Mouse (Mus musculus): Measurements from ENCODE around the gene 2010111I01Rik.

DNA sequence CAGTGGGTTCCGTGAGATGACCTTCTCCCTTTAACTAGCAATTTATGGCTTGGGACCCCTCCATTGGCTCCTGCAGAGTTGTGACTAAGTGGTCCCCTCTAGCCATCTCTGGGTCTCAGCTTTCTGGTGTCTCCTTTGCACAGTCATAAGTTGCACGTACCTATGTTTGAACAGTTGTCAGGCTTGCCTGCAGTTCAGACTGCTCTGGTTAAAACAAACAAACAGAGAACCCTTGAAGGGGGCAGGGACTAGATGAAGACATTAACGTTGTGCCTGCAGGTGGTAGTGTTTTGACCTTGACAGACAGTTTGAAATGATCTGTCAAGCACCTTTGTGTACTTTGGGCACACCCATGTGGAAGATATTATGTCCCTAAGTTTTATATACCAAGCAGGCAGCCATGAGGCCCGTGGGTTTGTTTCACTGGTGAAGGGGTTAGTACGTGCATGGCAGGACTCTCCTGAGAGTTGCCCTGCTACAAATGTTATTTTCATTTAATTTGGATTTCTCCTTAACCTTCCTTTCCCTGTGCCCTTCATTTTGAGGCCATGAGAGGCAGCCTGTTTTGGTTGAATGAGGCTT is 118.0 kb downstream of the 2010111I01Rik start:
- TF ChIP-seq POLR2A (IDR thresholded peaks at IDR 0.05; ENCODE audit: extremely low read depth, insufficient read depth, low read length) (no peak), CTCF (IDR thresholded peaks at IDR 0.05; ENCODE audit: low read depth, low read length) (no peak)
